ENCODE assay signal across 33 mouse cellular contexts in genomic region chr10:79606537-79606936, GRCm38 (mm10). TPM values are rescaled to one million over a fixed set of nuclear protein-coding genes. Genes with fewer than 3 reads are reported as not detected.
DNase-seq lines count a peak whose midpoint lies in the region; ATAC-seq and TF ChIP-seq lines count a peak whose summit lies in the region.
"Had no signal": no experiment of that assay in that cellular context is flagged by ENCODE, and none has a peak within 500 bp of the region (broad histone marks: within the 10 kb centered on the region; RNA-seq: fewer than 3 reads in every experiment).

No protein-coding gene starts in this region.

- peak; percentile 64 to 75 for DNase-seq in cerebellum, postnatal 14 days
- DNase-seq in cerebellum, adult 18-20 months, result no peak
- DNase-seq in left cerebral cortex, postnatal 4 days, result peak; percentile 66
- DNase-seq in left cerebral cortex, adult 11 months (ENCODE audit: low spot score), result no peak
- DNase-seq in Muller cell, postnatal 12 days (ENCODE audit: inconsistent ontology term), result peak; percentile 44
- DNase-seq in liver, postnatal 0 days, result no peak
- DNase-seq: adrenal gland, postnatal 14 days; cerebellum, adult 11 months; gastrocnemius, postnatal 36 days; heart, adult 2 months; kidney, adult 11 months; kidney, postnatal 36 days; lung, adult 2 months; lung, postnatal 14 days; midbrain, embryonic 14.5 days; right cerebral cortex, postnatal 14 days; spleen, adult 18-20 months had no signal

- H3K9ac ChIP-seq in hindbrain, embryonic 15.5 days, result no peak overlapping the region
- no peak overlapping the region for H3K9ac ChIP-seq in hindbrain, embryonic 12.5 days
- no peak overlapping the region for H3K9ac ChIP-seq in liver, postnatal 0 days (replicated peaks)
- H3K9ac ChIP-seq: forebrain, embryonic 15.5 days; heart, embryonic 13.5 days; kidney, embryonic 15.5 days; limb, embryonic 13.5 days; liver, embryonic 12.5 days had no signal

- ATAC-seq in hindbrain, embryonic 15.5 days (ENCODE audit: low FRiP score, low read depth), result peak; percentile 41; the same call in 1 of the 2 replicates
- no peak for ATAC-seq in hindbrain, embryonic 12.5 days (ENCODE audit: low FRiP score)
- no peak for ATAC-seq in liver, postnatal 0 days
- ATAC-seq: forebrain, embryonic 15.5 days; liver, embryonic 12.5 days had no signal

- TF ChIP-seq EP300 in liver, postnatal 0 days (IDR thresholded peaks at IDR 0.05; ENCODE audit: low read depth), result no peak

- H3K4me1 ChIP-seq in hindbrain, embryonic 15.5 days (replicated peaks), result peaks cover 7% of the 10 kb centered on the region; the same call in 1 of the 2 replicates
- H3K4me1 ChIP-seq in hindbrain, embryonic 12.5 days, result 0 out of 2 replicates have a peak, but pooled peaks cover 2% of the 10 kb centered on the region
- H3K4me1 ChIP-seq in liver, postnatal 0 days (ENCODE audit: insufficient read depth), result no peaks in the 10 kb centered on the region
- H3K4me1 ChIP-seq: heart, embryonic 13.5 days; limb, embryonic 13.5 days had no signal

- WGBS in hindbrain, embryonic 15.5 days, result 68% methylated on average over 4 of the region's 4 CpGs
- WGBS in hindbrain, embryonic 12.5 days, result 68% methylated on average over 4 of the region's 4 CpGs
- 73% methylated on average over 4 of the region's 4 CpGs for WGBS in liver, postnatal 0 days (ENCODE audit: insufficient replicate concordance)

- no peak for TF ChIP-seq CTCF in liver, postnatal 0 days (IDR thresholded peaks at IDR 0.05; ENCODE audit: low read depth)

- H3K9me3 ChIP-seq in hindbrain, embryonic 15.5 days, result no peaks in the 10 kb centered on the region
- H3K9me3 ChIP-seq in hindbrain, embryonic 12.5 days (replicated peaks), result no peaks in the 10 kb centered on the region
- no peaks in the 10 kb centered on the region for H3K9me3 ChIP-seq in liver, postnatal 0 days (ENCODE audit: low read length)
- H3K9me3 ChIP-seq: forebrain, embryonic 15.5 days; heart, embryonic 13.5 days; kidney, embryonic 15.5 days; limb, embryonic 13.5 days; liver, embryonic 12.5 days had no signal

- H3K27ac ChIP-seq in hindbrain, embryonic 15.5 days (replicated peaks), result no peak overlapping the region
- H3K27ac ChIP-seq in hindbrain, embryonic 12.5 days, result no peak overlapping the region
- H3K27ac ChIP-seq in liver, postnatal 0 days (ENCODE audit: low read depth), result no peak overlapping the region
- H3K27ac ChIP-seq: forebrain, embryonic 15.5 days; heart, adult 2 months; heart, embryonic 13.5 days; kidney, embryonic 15.5 days; limb, embryonic 13.5 days; liver, embryonic 12.5 days had no signal

- no peak overlapping the region for H3K4me2 ChIP-seq in hindbrain, embryonic 15.5 days
- no peak overlapping the region for H3K4me2 ChIP-seq in hindbrain, embryonic 12.5 days (replicated peaks)
- no peak overlapping the region for H3K4me2 ChIP-seq in liver, postnatal 0 days (ENCODE audit: low read depth, low read length)
- H3K4me2 ChIP-seq: forebrain, embryonic 15.5 days; heart, embryonic 13.5 days; kidney, embryonic 15.5 days; limb, embryonic 13.5 days; liver, embryonic 12.5 days had no signal

- intact Hi-C loops in left cerebral cortex, postnatal 4 days (cut with DNase I), result no loop called here

- no peaks in the 10 kb centered on the region for H3K36me3 ChIP-seq in hindbrain, embryonic 15.5 days
- no peaks in the 10 kb centered on the region for H3K36me3 ChIP-seq in hindbrain, embryonic 12.5 days
- no peaks in the 10 kb centered on the region for H3K36me3 ChIP-seq in liver, postnatal 0 days (replicated peaks; ENCODE audit: insufficient read depth, low read length)
- H3K36me3 ChIP-seq: forebrain, embryonic 15.5 days; heart, embryonic 13.5 days; kidney, embryonic 15.5 days; limb, embryonic 13.5 days; liver, embryonic 12.5 days had no signal

- no peak overlapping the region for H3K4me3 ChIP-seq in hindbrain, embryonic 15.5 days
- no peak overlapping the region for H3K4me3 ChIP-seq in hindbrain, embryonic 12.5 days
- no peak overlapping the region for H3K4me3 ChIP-seq in liver, postnatal 0 days (ENCODE audit: low read depth, low read length)
- H3K4me3 ChIP-seq: forebrain, embryonic 15.5 days; heart, adult 2 months; heart, embryonic 13.5 days; kidney, embryonic 15.5 days; limb, embryonic 13.5 days; liver, embryonic 12.5 days; myocyte had no signal

- no peaks in the 10 kb centered on the region for H3K27me3 ChIP-seq in hindbrain, embryonic 15.5 days
- H3K27me3 ChIP-seq in hindbrain, embryonic 12.5 days, result peaks cover 24% of the 10 kb centered on the region
- peaks cover 8% of the 10 kb centered on the region; the same call in 1 of the 2 replicates for H3K27me3 ChIP-seq in liver, postnatal 0 days (ENCODE audit: insufficient read depth, low read length)
- H3K27me3 ChIP-seq: forebrain, embryonic 15.5 days had no signal

RNA-seq across cellular contexts. Expression of gene C2cd4c, which starts 7.3 kb away (rescaled TPM):
- polyA plus RNA-seq in hindbrain, embryonic 15.5 days (2015; fragmentation: Nextera tagmentation; extraction: Ambion mirVana), result 0.54 and 0.60 TPM in 2 replicates
- 0.08 TPM in 1 of 2 replicates, not detected in the other for polyA plus RNA-seq in hindbrain, embryonic 12.5 days (2016; fragmentation: Nextera tagmentation; extraction: Ambion mirVana)
- 10 to 100 TPM; 20.7 to 24.4 TPM for total RNA-seq in left cerebral cortex, postnatal 4 days (2021)
- polyA plus RNA-seq in liver, postnatal 0 days (2015; fragmentation: Nextera tagmentation; extraction: Ambion mirVana), result not detected in 2 replicates
- total RNA-seq: heart, postnatal 25 days; megakaryocyte, adult 5-6 weeks had no signal
- polyA plus RNA-seq: embryonic facial prominence, embryonic 14.5 days; heart, embryonic 13.5 days; kidney, embryonic 15.5 days; liver, embryonic 12.5 days; lung, adult 2 months; thymus, postnatal 0 days had no signal

RNA-seq across cellular contexts. Expression of gene Theg, which starts 19.4 kb away (rescaled TPM):
- not detected in 2 replicates for polyA plus RNA-seq in hindbrain, embryonic 15.5 days (2015; fragmentation: Nextera tagmentation; extraction: Ambion mirVana)
- polyA plus RNA-seq in hindbrain, embryonic 12.5 days (2016; fragmentation: Nextera tagmentation; extraction: Ambion mirVana), result not detected in 2 replicates
- not detected for total RNA-seq in left cerebral cortex, postnatal 4 days (2021)
- polyA plus RNA-seq in liver, postnatal 0 days (2015; fragmentation: Nextera tagmentation; extraction: Ambion mirVana), result not detected in 2 replicates
- total RNA-seq: adrenal gland, postnatal 14 days; gastrocnemius, adult 18-20 months; gastrocnemius, postnatal 36 days; heart, adult 2 months; heart, postnatal 25 days; layer of hippocampus, postnatal 10 days; megakaryocyte, adult 5-6 weeks had no signal
- polyA plus RNA-seq: embryonic facial prominence, embryonic 14.5 days; forebrain, embryonic 15.5 days; heart, embryonic 13.5 days; kidney, embryonic 15.5 days; limb, embryonic 13.5 days; liver, embryonic 12.5 days; lung, adult 2 months; midbrain, embryonic 14.5 days; myocyte; neural tube, embryonic 14.5 days; thymus, postnatal 0 days; urinary bladder, adult 2 months had no signal

RNA-seq across cellular contexts. Expression of gene Shc2, which starts 31.2 kb away (rescaled TPM):
- polyA plus RNA-seq in hindbrain, embryonic 15.5 days (2015; fragmentation: Nextera tagmentation; extraction: Ambion mirVana), result 28.1 and 28.5 TPM in 2 replicates
- 30.3 and 33.0 TPM in 2 replicates for polyA plus RNA-seq in hindbrain, embryonic 12.5 days (2016; fragmentation: Nextera tagmentation; extraction: Ambion mirVana)
- total RNA-seq in left cerebral cortex, postnatal 4 days (2021), result 10 to 100 TPM; 46.0 to 49.8 TPM
- polyA plus RNA-seq in liver, postnatal 0 days (2015; fragmentation: Nextera tagmentation; extraction: Ambion mirVana), result 0.05 and 0.07 TPM in 2 replicates
- total RNA-seq: megakaryocyte, adult 5-6 weeks had no signal

RNA-seq across cellular contexts. Expression of gene Odf3l2, which starts 39.0 kb away (rescaled TPM):
- polyA plus RNA-seq in hindbrain, embryonic 15.5 days (2015; fragmentation: Nextera tagmentation; extraction: Ambion mirVana), result 0.13 and 0.43 TPM in 2 replicates
- polyA plus RNA-seq in hindbrain, embryonic 12.5 days (2016; fragmentation: Nextera tagmentation; extraction: Ambion mirVana), result not detected in 2 replicates
- total RNA-seq in left cerebral cortex, postnatal 4 days (2021), result under 1 TPM; 0.38 to 0.40 TPM
- polyA plus RNA-seq in liver, postnatal 0 days (2015; fragmentation: Nextera tagmentation; extraction: Ambion mirVana), result not detected in 2 replicates
- total RNA-seq: adrenal gland, postnatal 14 days; heart, adult 2 months; heart, postnatal 25 days; megakaryocyte, adult 5-6 weeks had no signal
- polyA plus RNA-seq: embryonic facial prominence, embryonic 14.5 days; heart, adult 2 months; heart, embryonic 13.5 days; kidney, embryonic 15.5 days; limb, embryonic 13.5 days; liver, embryonic 12.5 days; lung, adult 2 months; myocyte; neural tube, embryonic 14.5 days; thymus, postnatal 0 days; urinary bladder, adult 2 months had no signal

RNA-seq across cellular contexts. Expression of gene Mier2, which starts 51.5 kb away (rescaled TPM):
- 64.8 and 75.6 TPM in 2 replicates for polyA plus RNA-seq in hindbrain, embryonic 15.5 days (2015; fragmentation: Nextera tagmentation; extraction: Ambion mirVana)
- polyA plus RNA-seq in hindbrain, embryonic 12.5 days (2016; fragmentation: Nextera tagmentation; extraction: Ambion mirVana), result 57.8 and 66.1 TPM in 2 replicates
- total RNA-seq in left cerebral cortex, postnatal 4 days (2021), result 10 to 100 TPM; 51.2 to 56.5 TPM
- 8.6 and 9.0 TPM in 2 replicates for polyA plus RNA-seq in liver, postnatal 0 days (2015; fragmentation: Nextera tagmentation; extraction: Ambion mirVana)

Comparison
In these comparisons a context has a peak if more than half of its experiments do, and no peak if none do; other contexts are left out.
1. DNase-seq: peak in cerebellum, postnatal 14 days (2 of 2), left cerebral cortex, postnatal 4 days (single experiment) and Muller cell, postnatal 12 days (single experiment); none in cerebellum, adult 18-20 months (0 of 2), left cerebral cortex, adult 11 months (single experiment) and liver, postnatal 0 days (single experiment).
2. RNA of gene Shc2, which starts 31.2 kb away (polyA plus RNA-seq): 30.3 to 33.0 TPM in hindbrain, embryonic 12.5 days and 28.1 to 28.5 TPM in hindbrain, embryonic 15.5 days; 0.05 to 0.07 TPM in liver, postnatal 0 days; every median in the first group is over 10 times any median in the second.